Mouse (Mus musculus) thymus, adult 2 months (tissue): Measurements from ENCODE around the gene Pnpla6. TPM values are rescaled to one million over a fixed set of nuclear protein-coding genes. Genes with fewer than 3 reads are reported as not detected.

Experiments
- DNase-seq: peaks from one replicate; pipeline ENCODE4 v3.0.0; 2021
- H3K27ac ChIP-seq: fragments of 200-500 bp; 2 replicates; pipeline ENCODE4 v1.5.1; 2012; ENCODE audit warnings: low read length, control low read depth; ENCODE audit not compliant: control insufficient read depth, insufficient read depth
- H3K27me3 ChIP-seq: fragments of 200-500 bp; 2 replicates; pipeline ENCODE4 v1.6.1; 2012; ENCODE audit warnings: mild to moderate bottlenecking, low read length, moderate library complexity, mixed read lengths; ENCODE audit not compliant: control insufficient read depth, insufficient read depth
- H3K36me3 ChIP-seq: fragments of 200-500 bp; 2 replicates; pipeline ENCODE4 v1.6.1; 2012; ENCODE audit warnings: mild to moderate bottlenecking, low read length, moderate library complexity; ENCODE audit not compliant: control insufficient read depth, insufficient read depth
- H3K4me1 ChIP-seq: fragments of 200-500 bp; replicated peaks from 2 replicates; pipeline ENCODE4 v1.6.1; 2012; ENCODE audit warnings: low read length; ENCODE audit not compliant: control insufficient read depth, insufficient read depth
- H3K4me3 ChIP-seq: fragments of 200-500 bp; 2 replicates; pipeline ENCODE4 v1.5.1; 2012; ENCODE audit warnings: mild to moderate bottlenecking, low read length, control low read depth, moderate library complexity; ENCODE audit not compliant: control insufficient read depth, insufficient read depth
- CTCF ChIP-seq: fragments of 200-500 bp; IDR thresholded peaks from 2 replicates; pipeline ENCODE4 v1.5.1; 2012; ENCODE audit warnings: mild to moderate bottlenecking, control low read depth, low read length, moderate library complexity, borderline replicate concordance; ENCODE audit not compliant: control insufficient read depth, poor library complexity, insufficient read depth; ENCODE audit errors: extremely low read depth
- POLR2A ChIP-seq: fragments of 200-500 bp; IDR thresholded peaks from 2 replicates; pipeline ENCODE4 v1.6.1; 2012; ENCODE audit warnings: mild to moderate bottlenecking, low read length, control low read depth, moderate library complexity; ENCODE audit not compliant: control insufficient read depth, poor library complexity, insufficient read depth; ENCODE audit errors: extremely low read depth
- WGBS: fragments of 180-500 bp; shearing (Covaris S2); methylation state at CpG from one replicate; pipeline ENCODE4 v1.1.7; 2018; 5-methylcytosine and 5-hydroxymethylcytosine counted together
- polyA plus RNA-seq: library from polyadenylated mRNA; depleted of rRNA; stranded (reverse); fragments of >200 nt; gene quantifications from 2 replicates; pipeline ENCODE4 v1.2.3, GENCODE M21; 2012; rRNA removed

Pnpla6 gene
- polyA plus RNA-seq, result 56.1 and 61.6 TPM in 2 replicates

DNA sequence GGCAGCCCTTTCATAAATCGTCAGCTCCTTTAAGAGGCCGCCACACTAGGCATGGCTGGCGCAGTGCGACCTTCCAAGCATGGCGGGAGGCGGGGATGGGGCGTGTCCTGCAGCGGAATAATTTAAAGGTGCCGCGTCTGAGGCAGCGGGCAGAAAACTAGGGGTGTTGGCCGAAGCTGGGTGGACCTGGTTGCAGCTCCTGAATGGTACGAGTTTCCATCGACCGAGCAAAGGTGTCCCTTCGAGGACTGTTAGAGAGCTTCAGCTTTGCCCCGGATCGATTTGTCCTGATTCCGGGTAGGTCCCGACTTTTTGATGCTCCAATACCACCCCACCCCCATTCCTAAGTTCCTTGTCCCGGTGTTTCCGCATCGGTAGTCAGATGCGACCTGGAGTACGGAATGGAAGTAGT lies at the start of gene Pnpla6:
TSS of gene Pnpla6 (plus strand) at position 125 of the 412 bp plus-strand sequence.
- no peaks in the 10 kb centered on the region for H3K36me3 ChIP-seq
- peak within 1 kb of the TSS; percentile 70 for H3K4me3 ChIP-seq
- DNase-seq, result peak; percentile 88
- 1% methylated on average over 25 of the region's 25 CpGs for WGBS
- H3K4me1 ChIP-seq, result peaks cover 6% of the 10 kb centered on the region
- peak within 1 kb of the TSS; percentile 20; the same call in 1 of the 2 replicates for H3K27ac ChIP-seq
- no peaks in the 10 kb centered on the region for H3K27me3 ChIP-seq
- TF ChIP-seq CTCF (0 out of 2 replicates have a peak, but pooled peaks have one; percentile 44), POLR2A (no peak)

DNA sequence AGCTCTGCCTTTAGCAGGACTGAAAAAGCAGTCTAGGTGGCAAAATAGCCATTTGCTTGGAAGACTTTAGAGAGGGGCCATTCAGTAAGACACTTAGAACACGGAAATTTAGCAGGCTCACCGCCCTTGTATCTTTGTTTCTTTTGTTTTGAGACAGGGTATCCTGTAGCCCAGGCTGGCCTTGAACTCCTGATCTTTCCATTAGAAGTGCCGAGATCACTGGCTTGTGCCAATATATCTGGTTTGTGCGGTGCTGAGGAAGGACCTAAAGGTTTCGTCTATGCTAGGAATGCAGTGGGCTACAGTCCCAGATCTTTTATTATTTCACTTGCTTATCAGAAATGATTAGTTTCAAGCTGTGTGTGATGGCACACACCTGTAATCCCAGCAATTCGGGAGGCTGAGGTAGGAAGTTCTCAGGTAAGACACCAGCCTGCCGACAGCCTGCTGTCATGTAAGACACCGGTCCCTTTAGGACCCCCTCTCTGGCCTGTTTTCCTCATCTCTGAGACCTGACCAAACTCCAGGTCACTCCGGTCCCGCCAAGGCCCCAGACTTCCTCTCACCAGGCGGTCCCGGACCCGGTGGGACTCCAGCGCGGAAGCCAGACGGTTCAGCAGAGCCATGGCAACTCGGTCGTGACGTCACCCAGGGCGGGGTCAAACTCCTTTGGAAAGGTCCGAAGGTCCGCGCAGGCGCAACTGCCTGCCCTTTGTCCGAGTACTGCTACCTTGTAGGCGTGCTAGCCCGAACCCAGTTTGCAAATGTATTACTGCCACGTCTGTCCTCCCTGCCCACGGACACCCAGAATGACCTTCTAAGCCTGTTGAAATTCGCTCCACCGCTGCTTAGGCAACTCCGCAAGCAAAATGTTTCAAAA lies 47.9 kb upstream of the Pnpla6 start, which contains the start of gene Pex11g:
TSS of gene Pex11g (minus strand) at position 675 of the 880 bp plus-strand sequence.
- peak; percentile 91 for DNase-seq
- Histone ChIP-seq H3K4me1 (peaks cover 5% of the 10 kb centered on the region; the same call in 1 of the 2 replicates), H3K4me3 (peak within 1 kb of the TSS; percentile 52), H3K27ac (no peak within 1 kb of the TSS), H3K36me3 (no peaks in the 10 kb centered on the region), H3K27me3 (no peaks in the 10 kb centered on the region)
- TF ChIP-seq POLR2A (peak; percentile 43; the same call in 1 of the 2 replicates), CTCF (peak; percentile 35; the same call in 1 of the 2 replicates)
- WGBS, result 8% methylated on average over 32 of the region's 32 CpGs

- peaks cover 5% of the 10 kb centered on the region; the same call in 1 of the 2 replicates for H3K4me1 ChIP-seq
- 52% methylated on average over 9 of the region's 9 CpGs for WGBS
- H3K36me3 ChIP-seq, result no peaks in the 10 kb centered on the region
Measured at GRCm38 (mm10) chr8:3467886-3468545, 47.2 kb upstream of the Pnpla6 start.

DNA sequence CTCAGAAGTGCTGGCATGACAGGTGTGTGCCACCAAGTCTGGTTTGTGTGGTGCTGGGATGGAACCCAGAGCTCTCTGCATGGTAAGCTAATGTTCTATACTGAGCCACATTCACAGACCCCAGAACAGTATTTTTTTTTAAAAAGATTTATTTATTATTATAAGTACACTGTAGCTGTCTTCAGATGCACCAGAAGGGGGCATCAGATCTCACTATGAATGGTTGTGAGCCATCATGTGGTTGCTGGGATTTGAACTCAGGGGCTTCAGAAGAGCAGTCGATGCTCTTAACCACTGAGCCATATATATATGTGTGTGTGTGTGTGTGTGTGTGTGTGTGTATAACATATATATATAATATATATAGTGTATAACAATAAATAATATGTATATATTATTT lies 46.3 kb upstream of the Pnpla6 start:
- no peaks in the 10 kb centered on the region for H3K27me3 ChIP-seq
- no peak for DNase-seq
- TF ChIP-seq POLR2A, result no peak
- no peak overlapping the region for H3K27ac ChIP-seq
- no peaks in the 10 kb centered on the region for H3K36me3 ChIP-seq
- WGBS, result 89% methylated on average over 1 of the region's 1 CpGs
- peaks cover 5% of the 10 kb centered on the region; the same call in 1 of the 2 replicates for H3K4me1 ChIP-seq
- H3K4me3 ChIP-seq, result no peak overlapping the region

More at GRCm38 (mm10) chr8:3467886-3468545, 47.2 kb upstream of the Pnpla6 start:
- H3K27ac ChIP-seq, result no peak overlapping the region
- H3K27me3 ChIP-seq, result no peaks in the 10 kb centered on the region
- DNase-seq, result no peak
- TF ChIP-seq CTCF (no peak), POLR2A (no peak)
- peak overlapping the region; percentile 52 for H3K4me3 ChIP-seq

GRCm38 (mm10) chr8:3470562-3470961 lies 44.6 kb upstream of the Pnpla6 start, which contains the start of gene Tex45:
Tex45 (plus strand) TSS chr8:3470862.
- Histone ChIP-seq H3K27ac (no peak within 1 kb of the TSS), H3K27me3 (no peaks in the 10 kb centered on the region), H3K4me3 (no peak within 1 kb of the TSS), H3K36me3 (no peaks in the 10 kb centered on the region), H3K4me1 (peaks cover 5% of the 10 kb centered on the region; the same call in 1 of the 2 replicates)
- DNase-seq, result no peak
- TF ChIP-seq POLR2A, result no peak
- TF ChIP-seq CTCF, result no peak

DNA sequence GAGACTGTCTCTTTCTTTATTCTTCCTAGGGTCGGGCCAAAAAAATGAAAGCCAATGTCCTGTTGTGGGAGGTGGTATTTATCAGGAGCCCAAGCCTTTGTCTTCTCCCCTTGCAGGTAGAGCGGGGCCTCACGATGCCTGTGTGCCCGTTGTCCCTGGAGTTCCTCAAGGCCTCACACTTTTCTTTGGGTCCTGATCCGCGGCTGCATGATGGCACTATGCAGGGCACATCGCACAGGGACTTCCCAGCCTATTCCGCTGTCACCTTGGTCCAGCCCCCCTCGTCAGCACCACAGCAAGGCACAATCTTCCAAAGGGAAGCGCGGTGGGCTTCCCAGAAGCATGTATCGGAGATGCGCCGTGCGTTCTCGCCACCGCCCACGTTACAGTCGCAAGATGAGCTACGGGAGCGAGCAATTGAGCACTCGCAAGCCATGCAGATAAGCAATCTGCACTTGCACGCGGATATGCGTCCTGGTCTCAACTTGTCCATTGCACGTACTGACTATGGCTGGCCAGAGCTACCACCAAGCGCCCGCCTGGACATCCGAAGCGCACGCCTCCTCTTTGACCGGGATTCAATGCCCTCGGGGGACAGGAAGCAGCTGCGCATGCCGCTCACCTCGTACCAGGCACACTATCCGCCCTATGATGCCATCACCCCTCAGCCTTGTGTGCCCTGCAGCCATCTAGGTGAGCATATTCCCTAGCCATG lies 39.3 kb upstream of the Pnpla6 start:
- WGBS, result 35% methylated on average over 37 of the region's 37 CpGs
- H3K4me3 ChIP-seq, result no peak overlapping the region

More for the DNA sequence above, 39.3 kb upstream of the Pnpla6 start:
- TF ChIP-seq CTCF (no peak), POLR2A (no peak)
- Histone ChIP-seq H3K36me3 (no peaks in the 10 kb centered on the region), H3K27me3 (no peaks in the 10 kb centered on the region; the same call in 1 of the 2 replicates), H3K4me1 (peaks cover 4% of the 10 kb centered on the region; the same call in 1 of the 2 replicates), H3K27ac (no peak overlapping the region)
- no peak for DNase-seq
